Mouse (Mus musculus): Measurements from ENCODE around the gene Fam122b. TPM values are rescaled to one million over a fixed set of nuclear protein-coding genes. Genes with fewer than 3 reads are reported as not detected.

Fam122b gene
- 5.6 and 6.3 TPM in 2 replicates for polyA plus RNA-seq (2012; rRNA removed)

GRCm38 (mm10) chrX:53269289-53270062 is at the start of gene Fam122b:
TSS of gene Fam122b (minus strand) at chrX:53269805.

GRCm38 (mm10) chrX:53273124-53273523 is 3.5 kb upstream of the Fam122b start, which contains the start of gene Fam122c:
TSS of gene Fam122c (plus strand) at chrX:53273424.

GRCm38 (mm10) chrX:53240011-53240410 is 29.6 kb downstream of the Fam122b start, which contains the start of gene Plac1:
TSS of gene Plac1 (minus strand) at chrX:53240111.

Other genes starting within 250 kb of the Fam122b start
- 0.88 and 1.1 TPM in 2 replicates for gene Plac1, start 29.7 kb downstream of the Fam122b start, polyA plus RNA-seq (2012; rRNA removed)
- gene Fam122c, start 3.6 kb upstream of the Fam122b start, polyA plus RNA-seq (2012; rRNA removed): not detected in 2 replicates
- gene Mospd1, start 100.7 kb upstream of the Fam122b start, polyA plus RNA-seq (2012; rRNA removed): 12.4 and 14.7 TPM in 2 replicates
- not detected in 2 replicates for gene Etd, start 165.1 kb upstream of the Fam122b start, polyA plus RNA-seq (2012; rRNA removed)